ENCODE assay signal across 10 mouse cellular contexts in genomic region chr9:92270927-92271326, GRCm38 (mm10). TPM values are rescaled to one million over a fixed set of nuclear protein-coding genes. Genes with fewer than 3 reads are reported as not detected.
DNase-seq lines count a peak whose midpoint lies in the region; ATAC-seq and TF ChIP-seq lines count a peak whose summit lies in the region.
"Had no signal": no experiment of that assay in that cellular context is flagged by ENCODE, and none has a peak within 500 bp of the region (broad histone marks: within the 10 kb centered on the region; RNA-seq: fewer than 3 reads in every experiment).

No protein-coding gene starts in this region.

- no peaks in the 10 kb centered on the region for H3K4me1 ChIP-seq in embryonic facial prominence, embryonic 11.5 days (ENCODE audit: control insufficient read depth, insufficient read depth, low read length)
- peaks cover 6% of the 10 kb centered on the region; the same call in 1 of the 2 replicates for H3K4me1 ChIP-seq in embryonic facial prominence, embryonic 10.5 days
- peaks cover 21% of the 10 kb centered on the region for H3K4me1 ChIP-seq in heart, embryonic 16.5 days (ENCODE audit: control insufficient read depth, insufficient read depth, low read length)
- peaks cover 4% of the 10 kb centered on the region; the same call in 1 of the 2 replicates for H3K4me1 ChIP-seq in lung, postnatal 0 days (ENCODE audit: insufficient read depth, low read depth, low read length)

- 41% methylated on average over 4 of the region's 4 CpGs for WGBS in embryonic facial prominence, embryonic 11.5 days
- 62% methylated on average over 4 of the region's 4 CpGs for WGBS in embryonic facial prominence, embryonic 10.5 days
- WGBS in heart, embryonic 16.5 days, result 30% methylated on average over 4 of the region's 4 CpGs
- WGBS in lung, postnatal 0 days, result 32% methylated on average over 4 of the region's 4 CpGs

- no peaks in the 10 kb centered on the region for H3K36me3 ChIP-seq in embryonic facial prominence, embryonic 11.5 days (replicated peaks; ENCODE audit: control insufficient read depth, insufficient read depth, low read depth, low read length)
- H3K36me3 ChIP-seq in embryonic facial prominence, embryonic 10.5 days (replicated peaks), result peaks cover 60% of the 10 kb centered on the region
- H3K36me3 ChIP-seq in heart, embryonic 16.5 days (ENCODE audit: control insufficient read depth, insufficient read depth), result peaks cover 9% of the 10 kb centered on the region
- H3K36me3 ChIP-seq in lung, postnatal 0 days (ENCODE audit: insufficient read depth, low read length), result no peaks in the 10 kb centered on the region

- no peak for TF ChIP-seq CTCF in lung, postnatal 0 days (IDR thresholded peaks at IDR 0.05)

- no peak for ATAC-seq in embryonic facial prominence, embryonic 11.5 days (replicated peaks; ENCODE audit: insufficient number of reproducible peaks, low FRiP score, low TSS enrichment, low read depth)
- ATAC-seq in heart, embryonic 16.5 days (replicated peaks; ENCODE audit: extremely low read depth, insufficient read depth, low FRiP score), result peak; percentile 47; the same call in 1 of the 2 replicates
- peak; percentile 20; the same call in 1 of the 2 replicates for ATAC-seq in lung, postnatal 0 days
- ATAC-seq in CD4-positive, CD25-positive, alpha-beta regulatory T cell, adult 4 months, result no peak

- H3K9me3 ChIP-seq in embryonic facial prominence, embryonic 11.5 days (replicated peaks; ENCODE audit: control insufficient read depth, low read length), result no peaks in the 10 kb centered on the region
- no peaks in the 10 kb centered on the region for H3K9me3 ChIP-seq in embryonic facial prominence, embryonic 10.5 days
- no peaks in the 10 kb centered on the region for H3K9me3 ChIP-seq in heart, embryonic 16.5 days (replicated peaks; ENCODE audit: control insufficient read depth, low read length)
- H3K9me3 ChIP-seq in lung, postnatal 0 days (ENCODE audit: low read length), result no peaks in the 10 kb centered on the region
- H3K9me3 ChIP-seq: embryonic facial prominence, embryonic 12.5 days; limb, embryonic 12.5 days had no signal

- DNase-seq in embryonic facial prominence, embryonic 11.5 days (ENCODE audit: low spot score), result peak; percentile 12
- DNase-seq in embryonic facial prominence, embryonic 10.5 days (ENCODE audit: low spot score), result no peak
- DNase-seq in ES-CJ7 (ENCODE audit: low read depth, low spot score), result peak; percentile 23
- peak; percentile 39 for DNase-seq in cerebellum, adult 9-10 months
- DNase-seq in lung, postnatal 0 days (ENCODE audit: low spot score), result peak; percentile 57
- no peak for DNase-seq in spleen, postnatal 36 days (ENCODE audit: low spot score in 2 of 2)

- no peak overlapping the region for H3K27ac ChIP-seq in embryonic facial prominence, embryonic 11.5 days (replicated peaks; ENCODE audit: low read depth, low read length)
- H3K27ac ChIP-seq in embryonic facial prominence, embryonic 10.5 days (replicated peaks), result no peak overlapping the region
- H3K27ac ChIP-seq in heart, embryonic 16.5 days (ENCODE audit: low read length), result peak overlapping the region; percentile 57; the same call in 1 of the 2 replicates
- H3K27ac ChIP-seq in lung, postnatal 0 days (ENCODE audit: low read length), result no peak overlapping the region
- H3K27ac ChIP-seq: embryonic facial prominence, embryonic 12.5 days; limb, embryonic 12.5 days had no signal

- no peak overlapping the region for H3K9ac ChIP-seq in embryonic facial prominence, embryonic 11.5 days (replicated peaks; ENCODE audit: low read length)
- H3K9ac ChIP-seq in heart, embryonic 16.5 days (ENCODE audit: low read length), result no peak overlapping the region
- no peak overlapping the region for H3K9ac ChIP-seq in lung, postnatal 0 days (replicated peaks; ENCODE audit: low read depth)
- H3K9ac ChIP-seq: embryonic facial prominence, embryonic 12.5 days; limb, embryonic 12.5 days had no signal

- no peak overlapping the region for H3K4me3 ChIP-seq in embryonic facial prominence, embryonic 11.5 days (ENCODE audit: low read depth, low read length)
- H3K4me3 ChIP-seq in embryonic facial prominence, embryonic 10.5 days, result no peak overlapping the region
- no peak overlapping the region for H3K4me3 ChIP-seq in heart, embryonic 16.5 days (ENCODE audit: low read length)
- no peak overlapping the region for H3K4me3 ChIP-seq in lung, postnatal 0 days (ENCODE audit: low read depth, low read length)
- H3K4me3 ChIP-seq: embryonic facial prominence, embryonic 12.5 days; limb, embryonic 12.5 days had no signal

- no peak for TF ChIP-seq EP300 in lung, postnatal 0 days (IDR thresholded peaks at IDR 0.05)

- H3K27me3 ChIP-seq in embryonic facial prominence, embryonic 11.5 days (ENCODE audit: control insufficient read depth, insufficient read depth, low read length), result no peaks in the 10 kb centered on the region
- H3K27me3 ChIP-seq in embryonic facial prominence, embryonic 10.5 days (replicated peaks; ENCODE audit: low read depth, poor library complexity, severe bottlenecking), result no peaks in the 10 kb centered on the region
- no peaks in the 10 kb centered on the region for H3K27me3 ChIP-seq in heart, embryonic 16.5 days (ENCODE audit: control insufficient read depth, insufficient read depth, low read length)
- no peaks in the 10 kb centered on the region for H3K27me3 ChIP-seq in lung, postnatal 0 days (replicated peaks; ENCODE audit: insufficient read depth, low read length)
- H3K27me3 ChIP-seq: embryonic facial prominence, embryonic 12.5 days; limb, embryonic 12.5 days had no signal

- H3K4me2 ChIP-seq in embryonic facial prominence, embryonic 11.5 days (ENCODE audit: low read depth, low read length), result no peak overlapping the region
- no peak overlapping the region for H3K4me2 ChIP-seq in heart, embryonic 16.5 days (ENCODE audit: low read depth, low read length)
- no peak overlapping the region for H3K4me2 ChIP-seq in lung, postnatal 0 days (replicated peaks; ENCODE audit: low read depth, low read length)
- H3K4me2 ChIP-seq: embryonic facial prominence, embryonic 12.5 days; limb, embryonic 12.5 days had no signal

RNA-seq across cellular contexts. Expression of gene Plscr2, which starts 4.5 kb away (rescaled TPM):
- polyA plus RNA-seq in embryonic facial prominence, embryonic 11.5 days (2014; fragmentation: Nextera tagmentation; extraction: Ambion mirVana), result 0.35 and 0.66 TPM in 2 replicates
- 0.15 and 0.45 TPM in 2 replicates for polyA plus RNA-seq in embryonic facial prominence, embryonic 10.5 days (2016; fragmentation: Nextera tagmentation; extraction: Ambion mirVana)
- 9.3 and 11.3 TPM in 2 replicates for polyA plus RNA-seq in heart, embryonic 16.5 days (2015; fragmentation: Nextera tagmentation; extraction: Ambion mirVana)
- 24.1 and 32.2 TPM in 2 replicates for polyA plus RNA-seq in lung, postnatal 0 days (2015; fragmentation: Nextera tagmentation; extraction: Ambion mirVana)
- polyA plus RNA-seq in CD4-positive, CD25-positive, alpha-beta regulatory T cell, adult 4 months (2017; shearing (Covaris generic)), result not detected

RNA-seq across cellular contexts. Expression of gene Plscr1, which starts 21.4 kb away (rescaled TPM):
- polyA plus RNA-seq in embryonic facial prominence, embryonic 11.5 days (2014; fragmentation: Nextera tagmentation; extraction: Ambion mirVana), result 37.1 and 42.4 TPM in 2 replicates
- polyA plus RNA-seq in embryonic facial prominence, embryonic 10.5 days (2016; fragmentation: Nextera tagmentation; extraction: Ambion mirVana), result 30.0 and 31.7 TPM in 2 replicates
- 25.3 and 26.1 TPM in 2 replicates for polyA plus RNA-seq in heart, embryonic 16.5 days (2015; fragmentation: Nextera tagmentation; extraction: Ambion mirVana)
- 53.7 and 57.9 TPM in 2 replicates for polyA plus RNA-seq in lung, postnatal 0 days (2015; fragmentation: Nextera tagmentation; extraction: Ambion mirVana)
- polyA plus RNA-seq in CD4-positive, CD25-positive, alpha-beta regulatory T cell, adult 4 months (2017; shearing (Covaris generic)), result 10 to 100 TPM; 61.4 to 75.7 TPM

RNA-seq across cellular contexts. Expression of gene 1700057G04Rik, which starts 38.2 kb away (rescaled TPM):
- polyA plus RNA-seq in embryonic facial prominence, embryonic 11.5 days (2014; fragmentation: Nextera tagmentation; extraction: Ambion mirVana), result not detected in 2 replicates
- not detected in 2 replicates for polyA plus RNA-seq in embryonic facial prominence, embryonic 10.5 days (2016; fragmentation: Nextera tagmentation; extraction: Ambion mirVana)
- not detected in 2 replicates for polyA plus RNA-seq in heart, embryonic 16.5 days (2015; fragmentation: Nextera tagmentation; extraction: Ambion mirVana)
- not detected in 2 replicates for polyA plus RNA-seq in lung, postnatal 0 days (2015; fragmentation: Nextera tagmentation; extraction: Ambion mirVana)
- not detected for polyA plus RNA-seq in CD4-positive, CD25-positive, alpha-beta regulatory T cell, adult 4 months (2017; shearing (Covaris generic))
- polyA plus RNA-seq: embryonic facial prominence, embryonic 12.5 days; limb, embryonic 12.5 days had no signal

Comparison
In these comparisons a context has a peak if more than half of its experiments do, and no peak if none do; other contexts are left out.
1. DNase-seq: peak in embryonic facial prominence, embryonic 11.5 days (single experiment), ES-CJ7 (single experiment), cerebellum, adult 9-10 months (single experiment) and lung, postnatal 0 days (single experiment); none in embryonic facial prominence, embryonic 10.5 days (single experiment) and spleen, postnatal 36 days (0 of 2).
2. ATAC-seq: peak in heart, embryonic 16.5 days (single experiment) and lung, postnatal 0 days (single experiment); none in embryonic facial prominence, embryonic 11.5 days (single experiment) and CD4-positive, CD25-positive, alpha-beta regulatory T cell, adult 4 months (single experiment).